Mouse (Mus musculus) stomach, postnatal 0 days (tissue): ENCODE data around the gene Gpr25.

Experiments
- CTCF ChIP-seq: IDR thresholded peaks from 2 replicates; pipeline ENCODE4 v1.5.1; 2016; ENCODE audit warnings: antibody characterized with exemption, low read depth, mild to moderate bottlenecking, moderate library complexity
- EP300 ChIP-seq: optimal IDR thresholded peaks from 2 replicates; pipeline ENCODE3; 2016; ENCODE audit warnings: antibody characterized with exemption

GRCm38 (mm10) chr1:136241801-136242200 lies 18.9 kb downstream of the Gpr25 start:
- TF ChIP-seq EP300 (no peak), CTCF (no peak)
